Mouse (Mus musculus) forebrain, embryonic 12.5 days (tissue): Measurements from ENCODE around the gene 1520401A03Rik. TPM values are rescaled to one million over a fixed set of nuclear protein-coding genes. Genes with fewer than 3 reads are reported as not detected.
A peak's percentile ranks its signal among the peaks of the same experiment; 100 is the strongest.
"Not testable (repeated sequence)": the region's sequence is repeated elsewhere in the genome, so short reads cannot be mapped to it uniquely, and the experiment has no call there.

Source experiments
- ATAC-seq: fragments of 200-750 bp; cut with Nextera tagmentation; 2 replicates; pipeline ENCODE4 v1.8.0; 2017; ENCODE audit warnings: moderate TSS enrichment; ENCODE audit not compliant: low FRiP score
- H3K27ac ChIP-seq: fragments of 300-500 bp; sonication (generic); 2 replicates; pipeline ENCODE4 v1.5.1; 2016; ENCODE audit warnings: mild to moderate bottlenecking
- H3K27me3 ChIP-seq: fragments of 300-500 bp; sonication (generic); 2 replicates; pipeline ENCODE4 v1.6.1; 2016; ENCODE audit warnings: mild to moderate bottlenecking
- H3K36me3 ChIP-seq: fragments of 300-500 bp; sonication (generic); replicated peaks from 2 replicates; pipeline ENCODE4 v1.6.1; 2016; ENCODE audit warnings: mild to moderate bottlenecking
- H3K4me1 ChIP-seq: fragments of 300-500 bp; sonication (generic); 2 replicates; pipeline ENCODE4 v1.6.1; 2016
- H3K4me2 ChIP-seq: fragments of 300-500 bp; sonication (generic); 2 replicates; pipeline ENCODE4 v1.6.1; 2016; ENCODE audit warnings: mild to moderate bottlenecking, moderate library complexity
- H3K4me3 ChIP-seq: fragments of 300-500 bp; sonication (generic); replicated peaks from 2 replicates; pipeline ENCODE4 v1.5.1; 2016; ENCODE audit warnings: mild to moderate bottlenecking
- H3K9ac ChIP-seq: fragments of 300-500 bp; sonication (generic); 2 replicates; pipeline ENCODE4 v1.6.1; 2016; ENCODE audit warnings: mild to moderate bottlenecking
- H3K9me3 ChIP-seq: fragments of 300-500 bp; sonication (generic); 2 replicates; pipeline ENCODE4 v1.6.1; 2016
- WGBS: fragments of 180-500 bp; shearing (Covaris S2); methylation state at CpG from one replicate; pipeline ENCODE4 v1.1.7; 2016; 5-methylcytosine and 5-hydroxymethylcytosine counted together
- polyA plus RNA-seq: library from polyadenylated mRNA; unstranded; fragments of >200 nt; fragmentation: Nextera tagmentation; extraction: Ambion mirVana; gene quantifications from 2 replicates; pipeline ENCODE4 v1.2.1, GENCODE M21; 2016

The 1520401A03Rik gene
- 0.17 TPM in 1 of 2 replicates, not detected in the other for polyA plus RNA-seq

- H3K36me3 ChIP-seq: no peaks in the 10 kb centered on the region
- peaks cover 12% of the 10 kb centered on the region for H3K4me1 ChIP-seq
- H3K9ac ChIP-seq: no peak within 1 kb of the TSS
- no peak within 1 kb of the TSS for H3K4me3 ChIP-seq
- ATAC-seq: no peak
- H3K4me2 ChIP-seq: no peak within 1 kb of the TSS
- no peaks in the 10 kb centered on the region for H3K9me3 ChIP-seq
- no peak within 1 kb of the TSS for H3K27ac ChIP-seq
- 86% methylated on average over 7 of the region's 7 CpGs for WGBS
- H3K27me3 ChIP-seq: peaks cover 10% of the 10 kb centered on the region; the same call in 1 of the 2 replicates
Observed at GRCm38 (mm10) chr17:23722376-23723125, at the start of gene 1520401A03Rik. Gene 1520401A03Rik (minus strand): TSS chr17:23722783.

- H3K9ac ChIP-seq, ATAC-seq, H3K27me3 ChIP-seq, H3K27ac ChIP-seq, H3K9me3 ChIP-seq: not testable (repeated sequence)
- WGBS: 87% methylated on average over 2 of the region's 2 CpGs
- H3K4me1 ChIP-seq: peaks cover 19% of the 10 kb centered on the region
- H3K4me2 ChIP-seq: peak overlapping the region; percentile 64
- H3K36me3 ChIP-seq: peaks cover 14% of the 10 kb centered on the region
- H3K4me3 ChIP-seq: peak overlapping the region; percentile 89; the same call in 1 of the 2 replicates
Observed at GRCm38 (mm10) chr17:23772219-23772556, 49.6 kb upstream of the 1520401A03Rik start.

- Histone ChIP-seq H3K9me3 (no peaks in the 10 kb centered on the region), H3K36me3 (peaks cover 14% of the 10 kb centered on the region), H3K4me1 (peaks cover 19% of the 10 kb centered on the region), H3K4me3 (peak within 1 kb of the TSS; percentile 89), H3K27me3 (no peaks in the 10 kb centered on the region), H3K9ac (peak within 1 kb of the TSS; percentile 94), H3K4me2 (peak within 1 kb of the TSS; percentile 64), H3K27ac (peak within 1 kb of the TSS; percentile 88)
- whole genome bisulfite sequencing: 3% methylated on average over 58 of the region's 58 CpGs
- ATAC-seq: peak; percentile 98
Observed at GRCm38 (mm10) chr17:23771284-23772218, 49.0 kb upstream of the 1520401A03Rik start, which contains the start of gene Flywch1. Gene Flywch1 (minus strand): TSS chr17:23771602.

GRCm38 (mm10) chr17:23770896-23771283 is 48.3 kb upstream of the 1520401A03Rik start:
- peak; percentile 34; the same call in 1 of the 2 replicates for ATAC-seq
- Histone ChIP-seq H3K9ac (peak overlapping the region; percentile 94), H3K27ac (peak overlapping the region; percentile 88), H3K4me1 (peaks cover 19% of the 10 kb centered on the region), H3K9me3 (no peaks in the 10 kb centered on the region), H3K36me3 (peaks cover 14% of the 10 kb centered on the region), H3K4me3 (peak overlapping the region; percentile 89), H3K4me2 (peak overlapping the region; percentile 64), H3K27me3 (no peaks in the 10 kb centered on the region)
- WGBS: under 1% methylated on average over 19 of the region's 19 CpGs

GRCm38 (mm10) chr17:23770493-23770892 is 47.9 kb upstream of the 1520401A03Rik start:
- WGBS: 8% methylated on average over 2 of the region's 2 CpGs

GRCm38 (mm10) chr17:23762976-23763375 is 40.4 kb upstream of the 1520401A03Rik start:
- peaks cover 61% of the 10 kb centered on the region for H3K36me3 ChIP-seq

More at GRCm38 (mm10) chr17:23770493-23770892, 47.9 kb upstream of the 1520401A03Rik start:
- H3K9me3 ChIP-seq: no peaks in the 10 kb centered on the region
- H3K4me2 ChIP-seq: peak overlapping the region; percentile 64
- peaks cover 19% of the 10 kb centered on the region for H3K4me1 ChIP-seq
- H3K36me3 ChIP-seq: peaks cover 14% of the 10 kb centered on the region
- peak overlapping the region; percentile 94 for H3K9ac ChIP-seq
- ATAC-seq: no peak
- H3K4me3 ChIP-seq: peak overlapping the region; percentile 89
- peak overlapping the region; percentile 88 for H3K27ac ChIP-seq
- no peaks in the 10 kb centered on the region for H3K27me3 ChIP-seq

GRCm38 (mm10) chr17:23761155-23761554 is 38.6 kb upstream of the 1520401A03Rik start:
- no peaks in the 10 kb centered on the region for H3K27me3 ChIP-seq

More at GRCm38 (mm10) chr17:23762976-23763375, 40.4 kb upstream of the 1520401A03Rik start:
- Histone ChIP-seq H3K4me3 (no peak overlapping the region), H3K9me3 (no peaks in the 10 kb centered on the region), H3K4me1 (peaks cover 3% of the 10 kb centered on the region; the same call in 1 of the 2 replicates), H3K27me3 (no peaks in the 10 kb centered on the region), H3K9ac (no peak overlapping the region), H3K4me2 (no peak overlapping the region), H3K27ac (no peak overlapping the region)
- no peak for ATAC-seq
- 93% methylated on average over 11 of the region's 11 CpGs for WGBS

GRCm38 (mm10) chr17:23760231-23760630 is 37.6 kb upstream of the 1520401A03Rik start:
- H3K4me1 ChIP-seq: peaks cover 3% of the 10 kb centered on the region; the same call in 1 of the 2 replicates
- peaks cover 85% of the 10 kb centered on the region for H3K36me3 ChIP-seq
- H3K9me3 ChIP-seq: no peaks in the 10 kb centered on the region
- no peak overlapping the region for H3K4me3 ChIP-seq
- H3K9ac ChIP-seq: no peak overlapping the region
- no peak for ATAC-seq
- H3K27me3 ChIP-seq: no peaks in the 10 kb centered on the region
- H3K27ac ChIP-seq: no peak overlapping the region
- H3K4me2 ChIP-seq: no peak overlapping the region
- 95% methylated on average over 9 of the region's 9 CpGs for WGBS

More at GRCm38 (mm10) chr17:23761155-23761554, 38.6 kb upstream of the 1520401A03Rik start:
- Histone ChIP-seq H3K36me3 (peaks cover 76% of the 10 kb centered on the region), H3K9me3 (no peaks in the 10 kb centered on the region), H3K4me2 (no peak overlapping the region), H3K9ac (no peak overlapping the region), H3K27ac (no peak overlapping the region), H3K4me3 (no peak overlapping the region), H3K4me1 (peaks cover 3% of the 10 kb centered on the region; the same call in 1 of the 2 replicates)
- 93% methylated on average over 3 of the region's 3 CpGs for WGBS
- ATAC-seq: no peak

GRCm38 (mm10) chr17:23758801-23759200 is 36.2 kb upstream of the 1520401A03Rik start:
- WGBS: 83% methylated on average over 8 of the region's 8 CpGs
- Histone ChIP-seq H3K9me3 (no peaks in the 10 kb centered on the region), H3K27me3 (no peaks in the 10 kb centered on the region), H3K36me3 (peaks cover 93% of the 10 kb centered on the region), H3K27ac (no peak overlapping the region), H3K4me1 (peaks cover 3% of the 10 kb centered on the region; the same call in 1 of the 2 replicates), H3K4me3 (no peak overlapping the region), H3K9ac (no peak overlapping the region), H3K4me2 (no peak overlapping the region)
- no peak for ATAC-seq

GRCm38 (mm10) chr17:23757581-23757980 is 35.0 kb upstream of the 1520401A03Rik start:
- Histone ChIP-seq H3K36me3 (peaks cover 97% of the 10 kb centered on the region), H3K27ac (no peak overlapping the region), H3K4me3 (no peak overlapping the region), H3K27me3 (no peaks in the 10 kb centered on the region), H3K4me2 (no peak overlapping the region), H3K4me1 (peaks cover 3% of the 10 kb centered on the region; the same call in 1 of the 2 replicates), H3K9ac (no peak overlapping the region), H3K9me3 (no peaks in the 10 kb centered on the region)
- no peak for ATAC-seq
- whole genome bisulfite sequencing: 96% methylated on average over 9 of the region's 9 CpGs

- Histone ChIP-seq H3K9ac (no peak overlapping the region), H3K4me3 (no peak overlapping the region), H3K9me3 (no peaks in the 10 kb centered on the region), H3K27me3 (no peaks in the 10 kb centered on the region), H3K4me1 (peaks cover 3% of the 10 kb centered on the region; the same call in 1 of the 2 replicates), H3K4me2 (no peak overlapping the region), H3K27ac (no peak overlapping the region), H3K36me3 (peaks cover 93% of the 10 kb centered on the region)
- WGBS: 99% methylated on average over 13 of the region's 13 CpGs
- no peak for ATAC-seq
Observed at GRCm38 (mm10) chr17:23755689-23756088, 33.1 kb upstream of the 1520401A03Rik start.
